Mouse (Mus musculus) activated CD4-positive, CD25-positive, alpha-beta regulatory T cell, adult 4 months (primary cell): ENCODE results near the gene Nrcam. TPM values are rescaled to one million over a fixed set of nuclear protein-coding genes. Genes with fewer than 3 reads are reported as not detected.

Experiments
- ATAC-seq: one replicate; pipeline ENCODE4 v1.8.0; 2017
- polyA plus RNA-seq, 2 experiments: library from polyadenylated mRNA; unstranded; fragments of 100-300 nt; shearing (Covaris generic); gene quantifications; one replicate each; pipeline ENCODE4 v1.2.1; 2017

Nrcam gene
- polyA plus RNA-seq, 2 experiments from 2014 or later: 0.42 TPM; not detected in 1

GRCm38 (mm10) chr12:44438884-44439283 is 110.2 kb downstream of the Nrcam start:
- ATAC-seq: no peak

GRCm38 (mm10) chr12:44440230-44440629 is 111.5 kb downstream of the Nrcam start:
- no peak for ATAC-seq

DNA sequence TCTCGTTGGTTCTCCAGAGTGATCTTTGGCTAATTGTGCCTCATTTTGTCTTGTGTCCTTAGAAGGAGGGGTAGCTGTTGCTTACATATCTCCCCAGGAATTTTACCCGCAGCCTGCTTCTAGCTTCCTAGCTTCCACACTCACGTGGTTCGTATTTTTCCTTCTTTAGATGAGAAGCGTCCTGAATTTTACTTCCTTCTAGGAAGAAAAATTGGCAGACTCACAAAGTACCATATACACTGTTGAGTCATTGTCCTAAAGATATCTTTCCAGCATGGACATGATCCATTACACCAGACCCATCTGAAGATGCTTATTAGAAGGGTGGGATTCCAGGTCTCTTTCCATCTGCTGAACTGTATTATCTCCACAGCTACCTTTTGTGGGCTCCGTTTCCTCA is 122.2 kb downstream of the Nrcam start:
- no peak for ATAC-seq

DNA sequence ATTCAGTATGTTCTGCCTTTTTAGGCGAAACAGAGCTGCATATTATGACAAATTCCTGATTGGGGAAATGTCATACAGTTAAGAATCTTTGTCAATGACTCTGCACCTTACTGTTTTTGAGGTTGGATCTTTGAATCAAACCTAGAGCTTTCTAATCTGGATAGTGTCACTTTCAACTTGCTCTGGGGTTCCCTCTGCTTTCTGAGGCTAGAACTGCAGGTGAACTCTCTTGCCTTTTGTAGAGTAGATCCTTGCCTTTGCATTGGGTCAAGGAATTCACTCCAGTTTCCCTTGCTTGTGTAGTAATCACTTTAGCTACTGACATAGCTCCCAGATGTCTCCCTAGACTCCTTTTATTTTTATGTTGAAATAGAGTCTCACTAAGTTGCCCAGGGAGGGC is 123.1 kb downstream of the Nrcam start:
- no peak for ATAC-seq

- ATAC-seq: no peak
These were observed 125.1 kb downstream of the Nrcam start for GRCm38 (mm10) chr12:44453791-44454190.

DNA sequence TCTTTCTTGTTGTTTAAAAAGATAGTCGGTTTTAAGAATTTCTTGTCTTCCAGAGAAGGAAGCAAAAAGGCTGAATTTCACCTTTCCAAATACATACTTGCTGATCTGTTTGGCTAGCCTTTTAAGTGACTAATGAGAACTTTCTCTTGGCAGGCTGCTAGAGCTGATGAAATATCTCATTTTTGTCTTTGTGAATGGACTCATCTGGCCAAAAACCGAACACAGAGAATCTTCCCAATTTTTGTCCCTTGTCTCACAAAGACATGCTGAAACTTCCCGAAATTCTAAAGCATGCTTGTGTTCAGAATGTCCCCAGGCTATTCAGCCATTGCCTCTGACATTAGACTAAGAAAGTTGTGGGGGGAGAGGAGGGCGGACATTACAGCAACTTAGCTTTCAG is 129.3 kb downstream of the Nrcam start:
- no peak for ATAC-seq

DNA sequence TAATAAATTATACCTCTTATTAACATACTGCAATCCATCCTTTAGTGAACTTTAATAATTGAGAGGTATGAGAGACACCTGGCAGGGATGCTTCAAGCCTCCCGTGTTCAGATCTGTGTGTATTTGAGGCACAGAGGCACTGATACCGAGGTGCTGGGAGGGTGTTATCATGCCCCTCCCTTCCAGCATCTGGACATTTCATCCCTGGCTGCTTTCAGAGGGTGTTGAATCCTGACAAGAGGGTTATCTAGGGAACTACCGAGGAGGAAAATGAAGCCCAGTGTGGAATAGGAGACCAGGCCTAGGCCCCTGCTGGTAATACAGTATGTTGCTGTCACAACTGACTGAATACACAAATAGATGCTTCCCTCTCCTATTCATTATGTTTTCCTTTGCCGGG is 133.8 kb downstream of the Nrcam start:
- ATAC-seq: no peak

DNA sequence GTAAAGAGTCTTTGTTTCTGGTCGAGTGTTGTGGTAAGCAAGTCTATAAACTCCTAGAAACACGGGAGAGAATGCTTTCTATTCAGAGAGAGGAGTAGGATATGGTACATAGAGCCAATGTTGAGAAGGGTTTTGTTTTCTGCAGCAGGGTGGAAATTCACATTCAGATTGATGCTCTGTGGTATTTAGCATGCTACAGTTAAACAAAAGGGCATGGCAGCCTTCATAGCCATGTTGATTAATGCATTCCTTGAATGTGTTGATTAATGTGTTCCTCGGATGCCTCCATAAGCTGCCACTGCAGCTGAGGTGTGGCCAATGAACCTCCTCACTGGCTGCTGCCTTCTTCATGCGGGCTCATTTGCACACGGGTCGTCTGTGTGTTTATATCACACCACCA is 134.3 kb downstream of the Nrcam start:
- no peak for ATAC-seq

DNA sequence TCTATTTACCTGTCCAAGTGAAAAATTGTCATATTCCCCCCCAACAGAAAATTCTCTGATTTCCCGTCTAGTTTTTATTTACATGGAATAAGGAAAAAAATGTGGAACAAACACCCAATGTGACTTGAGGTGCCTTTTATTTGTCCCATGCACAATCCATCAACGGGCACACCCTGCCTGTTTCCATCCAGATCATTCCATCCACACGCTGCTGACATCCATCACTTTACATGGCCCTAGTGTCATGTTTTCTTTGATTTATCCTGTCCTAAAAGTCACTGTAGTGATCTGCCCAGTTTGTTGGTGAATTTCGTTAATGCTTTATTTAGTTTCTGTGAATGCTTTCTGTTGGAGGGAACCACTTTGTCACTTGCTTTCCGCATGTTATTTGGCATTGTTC is 142.4 kb downstream of the Nrcam start:
- no peak for ATAC-seq

GRCm38 (mm10) chr12:44475355-44475754 is 146.7 kb downstream of the Nrcam start:
- no peak for ATAC-seq

GRCm38 (mm10) chr12:44479260-44480030 is 150.8 kb downstream of the Nrcam start:
- ATAC-seq: no peak

DNA sequence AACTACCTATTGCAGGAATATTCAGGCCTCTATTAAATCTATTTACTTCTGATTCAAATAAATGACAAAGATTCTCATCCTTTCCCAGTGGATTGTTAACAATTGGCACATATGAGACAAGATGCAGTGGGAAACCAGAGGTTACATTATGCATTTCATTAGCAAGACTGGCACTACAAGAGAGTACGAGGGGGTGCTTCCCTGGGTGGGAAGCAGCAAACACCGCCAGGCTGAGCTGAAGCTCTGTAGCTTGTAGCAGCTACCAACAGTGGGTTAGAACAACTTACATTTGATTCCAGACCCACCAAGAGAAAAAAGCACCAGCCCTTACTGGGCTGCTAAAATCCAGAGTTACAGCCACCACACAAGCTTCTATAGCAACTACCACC is 151.3 kb downstream of the Nrcam start:
- ATAC-seq: no peak

DNA sequence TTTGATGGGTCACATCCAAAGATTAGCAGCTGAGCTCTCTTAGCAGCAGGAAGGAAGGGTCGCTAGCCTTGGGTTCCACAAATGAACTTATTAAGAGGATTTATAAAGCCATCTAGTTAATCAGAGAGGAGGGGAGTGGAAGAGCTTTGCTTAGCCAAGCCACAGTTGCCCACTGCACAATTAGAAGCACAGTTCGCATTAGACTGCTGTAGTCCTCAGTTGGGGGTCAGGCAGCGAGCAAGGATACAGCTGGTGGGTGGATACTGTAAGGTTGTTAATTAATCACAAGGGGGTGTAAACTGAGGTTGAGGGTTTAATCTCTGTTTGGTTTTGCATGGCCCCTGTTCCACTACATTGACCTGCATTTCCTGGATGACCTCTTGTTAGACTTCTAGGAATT is 152.7 kb downstream of the Nrcam start:
- ATAC-seq: no peak

DNA sequence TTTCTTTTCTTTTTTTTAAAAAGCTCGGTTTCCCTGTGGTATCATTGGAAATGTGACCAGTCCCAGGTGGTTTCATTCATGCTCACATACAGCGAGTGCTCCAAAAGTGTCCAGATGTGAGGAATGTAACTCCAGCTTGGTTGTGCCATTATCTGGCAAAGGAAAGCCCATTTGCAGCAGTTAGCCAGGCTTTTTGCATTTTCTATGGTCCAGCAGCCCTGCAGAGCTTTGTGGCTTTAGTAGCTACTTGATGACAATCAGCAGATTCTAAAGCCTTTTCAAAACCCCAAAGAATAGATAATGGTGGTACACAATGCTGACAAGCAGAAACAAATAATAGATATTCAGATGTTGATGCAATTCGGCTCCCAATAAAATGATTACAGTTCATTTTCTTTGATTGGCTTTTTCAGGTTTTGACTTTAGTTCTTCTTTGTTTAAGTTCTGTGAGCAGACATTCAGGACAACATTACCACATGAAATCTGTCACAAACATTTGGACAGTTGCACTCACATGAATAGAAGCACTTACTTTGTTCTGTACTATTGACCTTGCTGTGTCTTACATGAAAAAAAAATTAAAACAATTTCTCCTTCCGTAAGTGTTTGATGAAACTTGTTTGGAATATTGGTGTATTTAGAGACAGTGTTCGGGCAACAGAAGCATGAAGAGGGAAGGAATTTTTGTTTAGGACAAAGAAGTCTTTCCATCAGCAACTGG is 164.2 kb downstream of the Nrcam start:
- no peak for ATAC-seq

DNA sequence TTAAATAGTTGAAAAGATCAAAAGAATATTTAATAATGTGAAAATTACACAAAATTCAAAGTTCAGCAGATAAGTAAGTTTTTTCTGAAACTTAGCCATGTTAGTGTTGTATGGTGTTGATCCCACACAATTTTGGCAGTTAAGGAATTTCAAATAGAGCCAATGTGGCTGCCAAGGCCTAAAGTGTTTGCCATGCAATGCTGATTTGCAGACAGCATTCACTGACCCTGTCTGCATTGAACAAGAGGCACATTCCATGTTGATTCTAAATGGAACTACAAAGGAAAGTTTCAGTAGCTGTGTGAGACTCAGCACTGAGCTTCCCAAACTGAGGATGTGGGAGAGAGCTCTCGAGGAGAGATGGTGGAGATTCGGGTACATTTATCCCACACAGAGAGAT is 169.1 kb downstream of the Nrcam start:
- ATAC-seq: no peak

- ATAC-seq: no peak
These were observed 170.2 kb downstream of the Nrcam start for GRCm38 (mm10) chr12:44498872-44499271.

GRCm38 (mm10) chr12:44501807-44502487 is 173.3 kb downstream of the Nrcam start:
- ATAC-seq: no peak

DNA sequence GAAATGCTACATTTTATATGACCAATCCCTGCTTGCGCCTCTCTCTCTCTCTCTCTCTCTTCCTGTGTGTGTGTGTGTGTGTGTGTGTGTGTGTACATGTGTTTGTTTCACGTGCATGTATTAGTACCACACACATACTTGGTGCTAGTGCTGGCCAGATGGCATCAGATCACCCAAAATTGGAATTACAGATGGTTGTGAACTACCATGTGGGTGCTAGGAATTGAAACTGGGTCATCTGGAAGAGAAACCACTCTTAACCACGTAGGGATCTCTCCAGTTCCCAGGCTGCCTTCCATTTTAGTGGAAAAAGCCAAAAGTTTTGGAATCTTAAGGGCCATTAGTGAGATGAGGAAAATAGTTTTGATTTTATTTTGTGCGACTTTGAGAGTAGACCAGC is 175.1 kb downstream of the Nrcam start:
- ATAC-seq: no peak

GRCm38 (mm10) chr12:44508635-44509034 is 179.9 kb downstream of the Nrcam start:
- no peak for ATAC-seq

- no peak for ATAC-seq
These were observed 180.9 kb downstream of the Nrcam start for GRCm38 (mm10) chr12:44509406-44510104.

- no peak for ATAC-seq
These were observed 186.4 kb downstream of the Nrcam start for GRCm38 (mm10) chr12:44515066-44515465.

DNA sequence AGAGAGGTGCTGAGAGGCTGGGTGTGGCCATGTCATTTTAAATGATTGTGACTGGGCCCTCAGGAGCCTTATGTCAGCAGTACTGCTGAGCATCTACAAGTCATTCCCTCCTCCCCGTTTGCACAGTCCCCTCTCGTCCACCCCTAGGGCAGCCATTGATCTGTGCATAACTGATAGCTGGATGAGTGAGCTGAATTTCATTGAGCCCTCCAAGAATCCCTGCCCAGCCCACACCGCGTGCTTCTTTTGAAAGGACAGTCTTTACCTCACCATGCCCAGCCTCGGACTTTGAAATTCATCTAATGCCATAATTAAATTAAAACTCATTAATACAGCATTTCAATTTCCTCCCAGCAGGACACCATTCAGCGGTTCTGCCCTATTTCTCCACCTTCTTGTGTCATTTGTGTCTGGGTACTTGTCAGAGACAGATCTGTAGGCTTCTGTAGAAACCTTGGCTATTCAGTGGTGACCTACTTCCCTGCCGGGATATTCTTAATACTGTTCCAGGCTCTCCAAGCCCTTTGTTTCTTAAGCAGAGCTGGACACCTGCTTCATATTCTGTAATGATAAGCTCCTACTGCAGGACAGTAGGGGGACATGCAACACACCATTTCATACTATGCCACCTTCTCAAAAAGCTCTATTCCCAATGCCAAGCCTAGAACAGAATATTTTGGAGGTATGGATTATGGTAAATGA is 190.9 kb downstream of the Nrcam start:
- ATAC-seq: no peak
